Mouse (Mus musculus) adipose tissue, adult 10 weeks (tissue): ENCODE measurements around the gene Gm44511. TPM values are rescaled to one million over a fixed set of nuclear protein-coding genes. Genes with fewer than 3 reads are reported as not detected.

ENCODE experiments used
- polyA plus RNA-seq: library from polyadenylated mRNA; stranded (reverse); fragments of 350-450 nt; fragmentation: Illumina TruSeq; extraction: RNeasy Lipid Tissue Mini Kit (QIAGEN cat#74804); gene quantifications from one replicate; pipeline ENCODE4 v1.2.3, GENCODE M21; 2014; ENCODE audit warnings: low read depth, low replicate concordance

The Gm44511 gene
- 0.88 TPM for polyA plus RNA-seq

DNA sequence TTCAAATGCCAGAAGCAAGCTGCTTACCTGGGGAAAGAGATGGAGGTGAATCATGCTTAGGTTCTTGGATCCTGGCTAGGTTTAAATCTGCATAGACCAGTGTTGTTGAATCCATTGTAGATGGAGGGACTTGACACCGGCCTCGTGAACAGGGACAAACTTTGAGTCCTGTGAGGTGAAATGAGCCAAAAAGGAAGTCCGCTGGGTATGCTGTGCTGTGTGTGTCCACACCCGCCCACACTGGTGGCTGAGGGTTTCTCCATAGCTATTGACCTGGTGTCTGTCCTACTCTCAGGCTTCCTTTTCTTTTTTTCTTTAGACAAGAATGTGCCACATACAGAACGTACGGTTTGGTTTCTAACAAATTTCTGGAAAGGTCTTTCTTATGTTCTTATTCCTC, at the start of gene Gm44511, which contains the start of gene Klrb1b:
TSS of gene Gm44511 (minus strand) at position 184 of the 400 bp plus-strand sequence.
TSS of gene Klrb1b (minus strand) at position 200 of the 400 bp plus-strand sequence.

DNA sequence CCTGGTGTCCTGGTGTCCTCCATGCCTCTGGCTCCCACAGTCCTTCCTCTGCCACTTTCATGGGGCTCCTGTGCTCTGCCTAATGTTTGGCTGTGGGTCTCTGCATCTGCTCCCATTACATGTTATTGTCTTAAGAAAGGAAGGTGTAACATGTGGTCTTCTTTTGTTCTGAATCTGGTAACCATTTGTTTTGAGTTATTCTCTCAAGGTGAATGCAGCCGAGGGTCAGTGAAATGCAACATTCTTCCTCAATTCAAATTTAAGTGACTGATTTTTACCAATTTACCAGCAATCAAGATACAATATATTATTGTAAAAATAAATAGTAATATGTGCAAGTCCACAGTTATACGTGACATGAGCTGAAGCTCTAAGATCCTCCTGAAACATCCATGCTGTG, 37.0 kb downstream of the Gm44511 start, which contains the start of gene Klrb1c:
TSS of gene Klrb1c (minus strand) at position 101 of the 400 bp plus-strand sequence.

Other genes with a start within 250 kb of the Gm44511 start
- 20.8 TPM for gene A2ml1, start 244.7 kb downstream of the Gm44511 start, polyA plus RNA-seq
- gene Klrb1a, start 202.8 kb downstream of the Gm44511 start, polyA plus RNA-seq: 40.5 TPM
- gene Clec2h, start 163.9 kb downstream of the Gm44511 start, polyA plus RNA-seq: 0.50 TPM
- gene Klrb1, start 103.3 kb downstream of the Gm44511 start, polyA plus RNA-seq: 0.52 TPM
- 136 TPM for gene Klrb1c, start 37.1 kb downstream of the Gm44511 start, polyA plus RNA-seq
- 0.91 TPM for gene Klrb1b, start within 50 bp of the Gm44511 start, polyA plus RNA-seq
- 2.3 TPM for gene Clec2i, start 61.3 kb upstream of the Gm44511 start, polyA plus RNA-seq
- 2.3 TPM for gene BC035044, start 64.8 kb upstream of the Gm44511 start, polyA plus RNA-seq
- gene Clec2g, start 108.1 kb upstream of the Gm44511 start, polyA plus RNA-seq: 0.16 TPM
- 0.47 TPM for gene Klrb1f, start 219.6 kb upstream of the Gm44511 start, polyA plus RNA-seq